Mouse (Mus musculus) kidney, adult 11 months (tissue): ENCODE measurements at regions not wholly inside any gene's neighbourhood (a gene's known extent, or its start where the extent isn't known, plus 50 kb on each side); places are given as distances from the start of the nearest gene placed in this dataset.

Source experiments
- DNase-seq: peaks from one replicate; pipeline ENCODE4 v3.0.0; 2022

DNA sequence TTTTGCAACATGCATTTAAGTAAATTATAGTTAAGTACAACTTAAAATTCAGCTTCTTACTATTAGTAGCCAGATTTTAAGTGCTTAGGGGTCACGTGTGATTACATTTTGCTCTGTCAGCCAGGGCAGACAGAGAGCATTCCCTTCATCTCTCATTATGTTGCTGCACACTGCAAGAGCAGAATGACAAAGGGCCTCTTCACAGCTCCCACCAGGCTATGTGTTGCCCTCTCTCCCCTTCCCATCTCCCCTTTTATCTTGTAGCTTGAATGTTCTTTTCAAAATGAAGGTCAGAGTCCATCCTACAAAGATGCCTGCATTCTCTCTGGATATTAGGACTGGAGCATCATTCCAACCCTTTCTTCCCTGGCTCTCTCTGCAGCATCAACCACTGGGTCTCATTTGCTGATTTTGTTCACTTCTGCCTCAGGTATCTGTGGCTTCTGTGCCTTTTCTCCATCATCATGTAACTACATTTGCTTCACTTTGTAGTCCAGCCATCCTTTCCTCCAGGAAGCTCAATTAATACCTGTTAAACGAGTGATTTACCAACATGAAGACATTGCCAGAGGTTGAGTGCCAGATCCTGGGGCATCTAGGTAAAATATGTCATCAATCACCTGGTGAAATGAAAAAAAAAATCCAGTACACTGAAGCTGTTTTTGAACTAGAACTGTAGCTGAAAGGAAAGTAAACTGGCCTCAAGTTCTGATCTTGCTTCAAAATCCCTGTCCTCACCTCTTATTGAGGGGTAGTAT is 571.6 kb downstream of the Btbd3 start:
- no peak for DNase-seq

DNA sequence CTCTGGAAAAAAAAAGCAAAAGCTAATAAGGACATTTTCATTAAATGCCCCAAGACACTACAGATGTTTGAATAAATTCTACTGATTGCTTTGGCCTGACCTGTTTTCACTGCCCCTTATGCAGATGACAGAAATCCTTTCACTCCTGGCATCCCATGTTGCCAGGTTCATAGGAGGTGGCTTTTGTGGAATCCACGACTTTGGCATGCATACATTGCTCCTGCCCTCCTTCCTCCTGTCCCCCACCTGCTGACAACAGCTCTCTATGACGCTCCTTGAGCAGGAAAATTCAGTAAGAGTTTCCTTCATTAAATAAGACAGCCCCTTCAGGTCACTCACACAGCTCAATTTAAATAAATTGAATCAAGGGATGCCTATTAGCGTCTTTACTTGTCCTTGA is 582.5 kb downstream of the Btbd3 start:
- no peak for DNase-seq

DNA sequence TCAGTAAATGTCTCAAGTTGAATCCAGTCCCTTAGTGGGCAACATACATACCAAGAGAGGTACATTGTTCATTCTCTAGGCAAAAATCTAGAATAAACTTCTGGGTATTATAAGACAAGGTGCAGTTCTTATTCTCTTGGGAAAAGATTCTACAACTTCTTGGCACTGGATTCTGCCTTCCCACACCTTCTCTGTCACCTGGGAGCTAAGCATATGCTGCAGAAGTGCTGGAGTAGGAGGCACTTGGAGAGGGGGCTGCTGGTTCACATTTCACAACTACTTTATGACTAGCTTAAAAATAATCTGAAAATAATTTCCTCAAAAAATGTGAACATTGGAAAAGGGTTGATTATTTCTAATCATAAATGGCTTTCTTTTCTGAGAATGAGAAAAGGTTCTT is 602.8 kb downstream of the Btbd3 start:
- no peak for DNase-seq

DNA sequence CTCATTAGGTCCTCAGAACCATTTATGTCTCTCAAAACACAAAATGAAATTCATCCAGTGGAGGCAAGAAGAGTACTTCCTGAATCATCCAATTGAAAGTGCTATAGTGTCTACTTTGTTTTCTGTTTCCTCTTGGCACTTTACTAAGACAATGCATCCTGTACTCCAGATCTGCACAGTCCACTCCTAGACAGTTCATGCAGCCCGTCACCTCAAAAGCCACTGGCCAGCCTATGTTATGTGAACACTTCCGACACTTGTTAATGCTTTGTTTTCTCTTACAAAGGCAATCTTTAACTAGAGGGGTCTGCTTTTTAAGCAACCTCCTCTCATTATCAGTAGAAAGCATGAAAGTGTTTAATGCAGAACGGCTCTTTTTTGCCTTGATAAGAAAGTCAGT is 597.1 kb upstream of the Sptlc3 start:
- DNase-seq, result no peak

DNA sequence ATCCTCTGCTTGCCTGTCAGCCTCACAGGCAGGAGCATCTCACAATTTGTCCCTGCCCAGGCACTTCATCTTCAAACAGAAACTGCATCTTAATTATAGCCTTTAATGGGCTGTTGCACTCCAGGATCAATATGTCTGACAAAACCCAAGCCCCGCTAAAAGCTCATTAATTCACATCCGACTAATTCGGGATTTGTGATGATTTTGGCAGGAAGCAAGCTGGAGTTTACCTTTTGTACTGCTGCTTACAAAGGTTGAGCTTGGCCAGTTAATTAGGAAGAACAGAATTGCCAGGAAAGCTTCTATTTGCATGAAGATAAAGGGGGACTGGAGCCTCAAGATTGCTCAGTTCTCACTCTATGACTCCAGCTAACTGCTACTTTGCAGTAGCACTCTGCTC is 596.6 kb upstream of the Sptlc3 start:
- DNase-seq, result no peak

DNA sequence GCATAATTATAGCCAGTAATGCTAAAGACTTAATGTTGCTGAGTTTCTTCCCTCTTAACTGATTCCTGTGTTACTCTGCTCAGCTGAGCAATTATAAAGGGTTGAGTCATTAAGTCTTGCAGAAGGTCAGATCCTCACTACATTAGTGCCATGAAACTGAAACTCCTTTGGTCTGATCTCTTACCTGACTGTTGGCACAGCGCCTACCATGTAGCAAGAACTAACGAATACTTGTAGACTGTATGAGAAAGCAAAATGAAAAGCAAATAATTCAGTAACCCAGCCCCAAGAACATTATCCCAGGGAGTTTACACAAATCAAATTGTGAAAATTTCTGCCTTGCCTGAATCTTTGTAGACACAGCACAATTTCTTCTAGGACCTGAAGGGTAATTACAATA is 556.5 kb upstream of the Sptlc3 start:
- no peak for DNase-seq

DNA sequence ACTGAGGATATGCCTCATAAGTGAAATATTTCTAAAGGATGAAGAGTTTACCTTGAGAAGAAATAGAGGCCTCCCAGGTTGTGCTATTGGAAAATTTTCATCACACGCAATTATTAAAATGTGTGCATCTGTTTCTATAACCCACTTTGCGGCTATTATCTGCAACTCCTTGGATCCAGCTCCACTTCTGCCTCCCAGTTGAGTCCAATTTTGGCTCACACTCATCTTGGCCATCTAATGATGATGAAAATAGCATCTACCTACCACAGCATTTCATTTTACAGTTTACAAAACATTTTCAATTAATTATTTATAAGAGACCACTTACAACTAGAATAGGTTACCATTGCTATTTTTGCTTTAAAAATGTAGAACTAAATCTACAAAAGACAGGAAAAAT is 554.3 kb upstream of the Sptlc3 start:
- no peak for DNase-seq

DNA sequence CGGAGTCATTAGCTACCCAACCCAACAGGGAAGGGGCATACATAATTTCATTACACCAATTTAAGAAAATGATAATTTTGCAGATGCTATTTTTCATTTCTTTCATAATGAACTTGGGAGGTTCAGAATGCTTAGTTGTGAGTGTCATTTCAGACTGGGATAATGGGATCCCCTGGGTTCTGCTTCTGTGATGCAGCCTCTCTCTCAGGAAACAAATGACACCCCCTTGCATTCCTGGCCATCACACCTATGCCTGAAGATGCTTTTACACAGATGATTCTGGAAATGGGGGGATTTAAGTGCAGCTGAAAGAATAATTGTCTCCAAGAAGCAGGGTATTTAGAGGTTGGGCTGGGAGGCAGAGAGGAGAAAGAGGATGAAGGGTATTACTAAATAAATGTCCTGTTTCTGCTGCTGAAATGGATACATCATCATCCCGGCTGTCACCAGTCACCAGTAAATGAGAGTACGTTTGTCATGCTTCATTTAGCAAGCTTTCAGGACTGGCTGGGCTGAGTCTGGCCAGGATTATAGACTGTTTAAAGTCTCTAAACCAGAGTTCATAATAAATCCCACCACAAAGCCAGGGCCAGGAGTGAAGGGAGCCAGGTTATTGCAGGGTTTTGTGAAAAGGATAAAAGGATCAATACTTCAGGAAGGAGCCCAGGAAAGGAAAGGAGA is 527.5 kb upstream of the Sptlc3 start:
- no peak for DNase-seq

DNA sequence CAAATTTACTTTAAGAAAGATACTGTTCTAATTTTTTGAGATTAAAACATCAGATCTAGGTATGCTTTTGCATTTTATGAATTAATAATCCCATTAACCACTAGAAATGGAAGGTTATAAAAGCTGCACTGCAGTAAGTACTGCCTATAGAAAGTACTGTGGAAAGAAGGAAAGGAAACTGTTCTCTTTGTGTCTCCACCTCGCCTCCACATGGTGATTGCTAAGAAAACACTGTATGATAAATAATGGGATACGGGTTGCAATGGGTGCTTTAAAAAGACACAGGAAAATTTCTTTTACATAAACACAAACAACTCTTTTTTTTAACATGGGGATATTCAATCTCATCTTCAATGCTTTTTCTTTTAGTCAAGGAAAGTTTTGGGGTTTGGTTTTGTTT is 519.2 kb upstream of the Sptlc3 start:
- no peak for DNase-seq

DNA sequence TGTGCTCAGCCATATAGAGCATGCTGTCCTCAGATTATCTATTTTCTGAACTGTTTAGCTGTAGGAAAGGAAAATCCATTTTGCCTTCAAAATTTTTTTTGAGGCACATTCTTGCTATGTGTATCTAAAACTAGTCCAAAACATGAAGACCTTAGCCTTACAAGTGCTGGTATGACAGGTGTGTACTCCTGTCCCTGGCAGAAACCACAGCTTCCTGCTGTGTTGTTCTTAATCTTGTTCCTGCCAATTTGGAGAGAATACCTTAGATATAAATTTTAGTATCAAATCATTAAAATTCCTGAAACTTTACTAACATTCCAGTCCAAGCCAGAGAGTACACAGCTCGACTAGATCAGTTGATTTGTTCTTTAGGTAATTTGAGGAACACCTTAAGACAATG is 503.7 kb upstream of the Sptlc3 start:
- DNase-seq, result no peak

DNA sequence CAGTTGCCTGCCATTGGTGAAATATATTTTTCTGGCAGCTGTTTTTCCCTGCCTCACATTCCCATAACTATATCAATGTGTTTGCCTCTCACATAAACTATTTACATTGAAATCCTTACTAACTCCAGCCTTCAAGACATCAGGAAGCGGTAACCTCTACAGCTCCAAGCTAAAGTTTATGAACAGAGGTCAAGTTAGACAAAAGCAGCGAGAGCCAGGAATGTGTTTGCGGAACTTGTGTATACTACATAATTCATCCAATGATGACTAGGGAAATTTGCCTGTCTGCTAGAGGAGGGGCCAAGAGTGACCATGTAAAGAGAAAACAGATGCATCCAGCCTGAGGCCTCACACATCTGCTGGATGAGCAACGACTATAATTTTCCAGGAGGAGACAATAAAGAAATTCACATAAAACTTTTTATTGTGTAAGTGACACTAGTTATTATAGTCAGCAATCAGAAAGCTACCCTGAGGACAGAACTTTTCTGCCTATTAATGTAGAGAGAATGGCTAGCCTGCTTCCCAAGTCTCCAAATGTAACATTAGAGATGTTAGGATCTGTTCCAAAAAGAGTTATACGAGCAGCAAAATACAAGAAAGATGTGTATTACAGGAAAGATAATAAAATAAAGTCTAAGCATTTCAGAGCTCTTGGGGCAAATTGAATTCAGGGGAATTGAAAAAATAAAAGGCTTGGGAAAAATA is 461.5 kb upstream of the Sptlc3 start:
- DNase-seq, result no peak

DNA sequence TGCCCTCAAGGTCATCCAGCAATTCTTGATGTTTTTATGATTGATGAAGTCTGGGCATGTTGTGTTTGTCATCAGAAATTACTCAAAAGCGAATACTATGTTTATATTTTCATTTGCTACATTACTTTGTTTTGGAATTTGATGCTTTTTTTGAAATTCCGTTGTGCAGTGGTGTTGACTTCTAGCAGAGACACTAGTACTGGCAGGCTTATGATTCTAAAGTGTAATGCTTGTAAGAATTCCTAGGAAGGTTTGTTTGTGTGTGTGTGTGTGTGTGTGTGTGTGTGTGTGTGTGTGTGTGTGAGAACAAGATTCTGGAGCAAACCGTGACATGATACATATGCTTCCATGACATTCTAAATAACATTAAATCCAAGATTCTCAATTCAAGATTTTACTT is 458.9 kb upstream of the Sptlc3 start:
- DNase-seq, result no peak

DNA sequence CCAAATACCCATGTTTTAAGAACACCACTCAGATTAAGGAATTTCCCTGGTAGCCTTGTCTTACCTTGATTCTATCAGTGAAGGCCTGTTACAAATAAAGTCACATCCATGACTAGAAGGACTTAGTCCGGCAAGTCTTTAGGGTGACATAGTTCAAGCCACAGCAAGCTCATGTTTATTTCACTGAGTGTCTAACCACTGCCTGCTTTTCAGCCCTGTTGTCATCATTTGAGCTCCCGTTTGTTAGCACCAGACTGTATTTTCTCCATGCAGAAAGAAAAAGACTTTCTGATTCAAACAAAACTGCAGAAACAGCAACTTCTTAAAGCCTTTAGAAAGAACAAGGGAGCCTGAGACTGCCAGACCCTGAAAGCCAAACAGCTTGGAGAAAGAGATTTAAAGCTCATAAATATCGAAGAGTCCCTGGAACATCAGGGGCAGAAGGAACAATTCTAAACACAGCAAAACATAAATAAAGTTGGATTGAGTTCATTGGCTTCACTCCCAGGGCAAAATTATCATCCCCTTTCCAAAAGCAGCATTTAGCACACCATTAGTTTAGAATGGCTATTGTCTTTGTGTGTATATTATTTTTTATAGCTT is 451.9 kb upstream of the Sptlc3 start:
- no peak for DNase-seq

DNA sequence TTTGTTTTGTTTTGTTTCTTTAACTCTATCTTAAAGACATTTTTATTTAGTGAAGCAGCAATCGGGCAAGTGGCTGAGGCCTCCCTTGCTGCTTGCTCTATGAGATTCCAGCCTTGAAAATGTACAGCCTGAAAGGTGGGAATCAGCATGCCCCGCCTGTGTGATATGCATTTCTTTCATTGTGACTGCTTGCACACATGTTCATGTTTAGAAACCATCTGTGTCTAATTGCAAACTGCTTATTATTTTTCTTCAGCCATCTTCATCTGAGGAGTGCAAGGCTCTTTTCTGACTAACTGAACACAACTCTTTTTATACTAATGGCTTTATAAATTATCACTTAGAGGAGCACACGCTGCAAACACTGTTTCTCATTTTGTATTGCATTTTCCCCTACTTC is 449.0 kb upstream of the Sptlc3 start:
- no peak for DNase-seq

DNA sequence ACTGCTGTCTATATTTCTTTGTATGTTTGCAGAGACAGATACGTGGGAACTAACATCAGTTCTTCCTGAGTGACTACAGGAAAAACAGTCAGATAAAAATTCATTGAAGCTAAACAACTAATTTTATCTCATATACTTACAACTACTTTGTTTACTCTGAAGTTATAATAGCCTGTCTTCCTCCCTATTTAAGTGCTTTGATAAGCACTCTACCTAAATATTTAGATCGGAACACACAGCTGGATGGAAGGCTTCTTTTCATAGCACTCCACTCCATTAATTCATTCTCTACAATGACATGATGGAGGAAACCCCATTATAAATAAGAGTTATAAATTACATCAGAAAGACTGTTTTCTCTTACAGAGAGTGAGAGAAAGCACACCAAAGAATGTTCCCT is 438.5 kb upstream of the Sptlc3 start:
- no peak for DNase-seq

DNA sequence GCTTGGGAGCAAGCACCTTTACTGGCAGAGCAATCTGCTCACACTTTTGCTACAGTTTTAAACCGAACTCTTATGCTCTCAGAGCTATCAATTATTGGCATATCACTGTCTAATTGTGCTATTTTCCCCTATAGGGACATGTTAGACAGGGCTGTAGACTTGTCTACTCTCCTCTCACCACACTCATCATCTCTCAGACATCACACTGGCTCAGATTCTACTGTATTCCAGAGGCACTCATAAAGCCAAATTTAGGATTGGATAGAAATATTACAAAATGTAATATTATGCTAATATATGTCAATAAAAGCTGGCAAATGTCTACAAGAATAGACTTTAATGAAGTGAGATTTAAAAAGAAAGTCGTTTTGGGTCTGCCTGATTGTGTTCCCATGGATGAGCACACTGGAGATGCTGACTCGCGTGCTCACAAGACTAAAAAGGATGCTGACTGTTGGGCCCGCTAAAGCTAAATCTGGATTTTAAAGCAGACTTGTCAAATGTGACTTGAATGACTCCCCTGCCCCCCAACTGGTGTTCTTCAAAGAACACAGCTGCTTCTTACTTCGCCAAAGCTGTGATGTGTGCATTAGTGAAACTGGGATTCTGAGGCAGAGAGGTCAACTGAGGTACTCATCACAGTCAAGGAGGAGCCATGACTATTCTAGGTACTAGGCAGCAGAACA is 424.3 kb upstream of the Sptlc3 start:
- no peak for DNase-seq

DNA sequence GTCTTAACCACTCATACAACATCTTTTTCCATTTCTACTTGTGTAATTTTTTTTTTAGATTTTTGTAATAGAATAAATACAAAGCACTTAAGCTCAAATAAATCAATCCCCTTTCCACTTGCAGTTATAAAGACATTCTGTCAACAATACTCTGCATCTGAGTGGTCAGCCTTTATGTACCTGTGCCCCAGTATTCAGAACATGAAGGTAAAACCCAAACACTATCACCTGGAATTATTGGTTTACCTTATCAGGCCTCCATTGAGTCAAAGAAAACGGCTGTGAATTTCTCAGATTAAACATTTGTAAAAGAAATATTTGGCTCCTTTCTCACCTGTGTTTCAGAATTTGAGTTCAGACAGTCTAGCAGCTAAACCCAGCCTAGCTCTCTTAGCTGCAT is 422.0 kb upstream of the Sptlc3 start:
- no peak for DNase-seq

DNA sequence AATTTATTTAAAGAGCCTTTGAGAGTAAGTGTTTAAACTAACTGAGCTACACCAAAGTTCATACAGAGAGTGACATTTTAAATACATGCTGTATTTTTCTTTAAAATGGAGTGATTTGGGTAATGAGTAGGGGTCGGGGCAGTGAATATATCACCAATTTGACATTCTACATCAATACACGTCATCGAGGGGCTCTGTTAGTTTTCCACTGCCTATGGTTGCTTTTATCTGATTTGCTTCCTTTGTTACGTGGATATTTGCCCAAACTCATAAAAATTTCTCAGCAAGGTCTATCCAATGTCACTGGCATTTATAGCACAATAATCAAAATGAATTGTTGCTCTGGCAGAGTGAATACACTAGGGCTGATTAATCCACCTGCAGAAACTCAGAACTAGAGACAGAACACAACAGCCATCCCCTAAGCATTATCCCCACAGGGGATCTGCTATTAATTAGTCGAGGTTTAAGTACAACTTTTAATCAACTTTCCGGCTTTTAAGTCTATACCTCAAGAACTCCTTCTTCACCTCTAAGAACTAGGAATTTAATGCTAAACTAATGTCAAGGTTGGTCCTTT is 400.1 kb upstream of the Sptlc3 start:
- DNase-seq, result no peak

DNA sequence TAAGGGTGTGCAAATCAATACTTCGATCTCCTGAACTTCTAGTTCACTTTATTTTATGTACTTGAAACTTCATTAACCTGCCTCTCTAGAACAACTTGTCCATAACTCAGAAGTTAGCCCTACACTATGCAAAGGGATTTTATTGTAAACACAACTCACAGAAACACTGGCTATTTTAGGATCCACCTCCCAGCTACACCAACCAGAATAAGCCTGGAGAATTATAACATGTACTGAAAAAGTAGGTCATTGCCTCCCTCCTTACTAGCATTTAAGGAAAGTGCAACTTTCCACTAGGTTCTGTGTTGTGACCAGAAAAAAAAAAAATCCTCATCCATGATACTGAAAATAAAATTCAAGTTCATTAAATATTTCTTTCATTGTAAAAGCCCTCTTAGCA is 382.0 kb upstream of the Sptlc3 start:
- no peak for DNase-seq

DNA sequence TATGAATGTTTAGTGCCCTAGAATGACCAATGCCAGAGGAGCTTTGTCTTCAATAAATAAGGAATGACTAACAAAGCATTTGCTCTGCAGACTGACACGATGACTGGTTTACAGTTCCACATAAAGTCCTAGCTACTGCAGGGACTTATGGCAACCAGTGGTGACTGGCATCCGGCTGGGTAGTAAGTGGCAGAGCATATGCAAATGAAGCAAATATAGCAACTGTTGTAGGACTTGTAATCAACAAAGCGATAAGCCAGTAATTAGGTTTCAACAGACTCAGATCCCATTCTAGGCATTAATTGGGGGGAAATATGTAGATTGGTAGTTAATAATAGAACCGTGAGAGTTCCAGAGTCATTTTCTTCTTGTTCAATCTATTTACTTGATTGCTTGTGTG is 379.2 kb upstream of the Sptlc3 start:
- no peak for DNase-seq

DNA sequence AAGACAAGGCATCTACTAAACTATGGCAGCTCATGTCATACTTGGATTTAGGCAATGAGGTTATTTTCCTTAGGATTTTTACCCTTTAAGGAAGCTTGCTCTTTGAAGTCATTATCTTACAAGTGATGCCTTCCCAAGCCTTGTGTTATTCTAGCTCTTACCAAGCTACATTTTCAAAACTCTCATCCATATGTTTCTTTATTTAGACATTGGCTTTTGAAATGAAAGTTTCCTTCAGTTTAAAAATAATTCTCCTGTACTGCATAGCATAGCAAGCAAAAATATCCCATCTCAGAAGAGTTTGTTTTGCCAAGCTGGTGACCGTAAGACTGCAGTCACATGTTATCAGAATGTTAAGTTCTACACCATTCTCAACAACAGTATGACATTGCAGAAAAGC is 372.8 kb upstream of the Sptlc3 start:
- no peak for DNase-seq

DNA sequence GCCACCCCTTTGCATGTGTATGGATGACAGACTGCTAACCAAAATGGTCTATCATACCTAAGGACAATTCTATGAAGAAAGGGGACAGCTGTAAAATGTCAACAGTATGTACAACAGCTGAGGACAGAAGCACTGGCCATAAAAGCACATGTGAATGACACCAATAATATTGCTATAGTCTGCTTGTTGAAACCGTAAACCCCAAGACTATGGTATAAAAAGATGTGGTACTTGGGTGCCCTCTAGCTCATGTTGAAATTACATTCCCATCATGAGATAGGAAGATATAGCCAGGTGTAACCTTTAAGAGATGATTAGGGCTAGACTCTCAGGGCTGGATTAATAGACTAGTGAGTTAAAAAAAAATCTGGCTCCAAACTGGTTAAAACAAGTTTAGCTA is 361.6 kb upstream of the Sptlc3 start:
- DNase-seq, result no peak

DNA sequence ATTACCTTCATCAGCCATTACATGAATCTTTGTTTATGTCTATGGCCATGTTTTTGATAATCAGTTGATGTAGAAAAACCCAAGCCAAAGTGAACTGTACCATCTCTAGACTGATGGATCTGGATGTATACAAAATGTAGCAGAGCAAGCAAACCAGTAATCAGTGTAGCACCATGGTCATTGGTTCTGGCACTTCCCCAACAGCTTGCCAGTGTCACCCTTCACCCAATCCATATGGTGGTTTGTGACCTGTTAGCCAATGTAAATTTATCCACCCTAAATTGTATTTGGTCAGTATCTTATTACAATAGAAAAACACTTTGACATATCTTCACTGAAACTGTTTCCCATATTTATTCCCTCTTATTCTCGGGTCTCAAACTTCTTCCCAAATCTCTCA is 346.7 kb upstream of the Sptlc3 start:
- DNase-seq, result no peak
